Mouse (Mus musculus) adrenal gland, adult (tissue): ENCODE measurements at regions not wholly inside any gene's neighbourhood (a gene's known extent, or its start where the extent isn't known, plus 50 kb on each side); places are given as distances from the start of the nearest gene placed in this dataset.

Experiments used
- DNase-seq, 2 experiments: peaks; one replicate each; pipeline ENCODE4 v3.0.0; 2022 to 2023; ENCODE audit warnings: low spot score in 1 of 2; ENCODE audit not compliant: inconsistent age in 2 of 2

DNA sequence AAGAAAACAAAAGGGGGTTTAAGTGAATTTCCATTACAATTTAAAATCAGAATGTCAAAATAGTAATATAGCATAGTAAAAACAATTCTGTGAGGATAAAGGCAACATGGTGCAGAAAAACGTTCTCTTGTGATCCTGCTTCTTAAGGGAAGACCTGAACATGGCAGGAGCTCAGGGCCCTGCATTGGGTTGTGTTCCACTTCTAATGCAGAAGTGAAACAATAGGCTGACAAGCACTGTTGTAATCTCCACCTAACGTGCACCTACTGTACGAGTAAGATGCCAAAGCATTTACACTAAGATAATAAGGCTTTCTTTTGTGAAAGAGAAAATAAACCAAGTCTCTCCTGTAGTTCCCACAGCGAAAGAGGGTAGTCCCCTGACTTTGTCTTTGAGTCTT, 136.3 kb upstream of the Zc3h15 start:
- DNase-seq: no peak

DNA sequence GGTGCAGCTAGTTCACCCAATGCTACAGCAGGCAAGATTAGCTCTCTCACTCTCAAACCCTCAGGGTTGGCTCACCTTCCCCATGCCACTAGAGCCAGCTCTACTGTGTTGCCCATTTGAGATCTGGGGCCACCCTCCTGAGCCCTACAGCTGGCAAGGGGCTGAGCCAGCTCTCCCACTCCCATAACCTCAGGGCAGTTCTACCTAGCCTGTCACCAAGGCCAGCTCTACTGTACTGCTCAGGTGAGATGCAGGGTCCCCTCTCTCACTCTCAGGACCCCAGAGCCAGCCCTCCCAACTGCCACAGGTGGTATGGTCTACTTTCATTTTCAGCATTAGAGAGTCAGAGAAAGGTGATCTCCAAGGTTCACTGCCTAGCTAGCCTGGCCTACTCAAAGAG, 94.8 kb upstream of the Zc3h15 start:
- peak in 1 of 2 experiments; percentile 12 for DNase-seq

DNA sequence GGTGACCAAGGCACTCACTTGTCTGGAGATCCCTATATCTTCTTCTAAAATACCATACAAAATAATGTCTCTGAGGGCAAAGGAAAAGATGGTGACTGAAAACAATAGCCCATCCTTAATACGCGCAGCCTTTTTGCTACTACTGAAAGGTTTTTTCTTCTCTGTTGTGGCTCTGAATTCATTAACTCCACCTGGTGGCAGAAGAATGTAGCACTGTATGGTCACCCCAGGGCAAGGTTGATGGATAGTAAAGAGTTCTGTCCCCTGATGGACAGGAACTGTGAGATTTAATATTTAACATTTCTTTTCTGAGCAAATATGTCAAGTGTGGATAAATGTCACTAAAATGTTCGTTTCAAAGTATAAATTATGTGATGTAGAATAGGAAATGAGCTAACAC, 91.9 kb upstream of the Zc3h15 start:
- peak in 1 of 2 experiments; percentile 12 for DNase-seq
